Mouse (Mus musculus): ENCODE results near the gene Fam104a. TPM values are rescaled to one million over a fixed set of nuclear protein-coding genes. Genes with fewer than 3 reads are reported as not detected.

Gene Fam104a
- total and polyA plus RNA-seq, 2 experiments from 2014 or later = 30.1 to 46.3 TPM

- no peak for TF ChIP-seq CTCF (IDR thresholded peaks at IDR 0.05)
- no peak overlapping the region for H3K27ac ChIP-seq (ENCODE audit: low read depth, low read length)
- no peaks in the 10 kb centered on the region for H3K4me1 ChIP-seq (ENCODE audit: insufficient read depth, low read length)
- H3K4me3 ChIP-seq (ENCODE audit: low read depth, low read length) = no peak overlapping the region
- WGBS = 90% methylated on average over 4 of the region's 4 CpGs
- H3K9me3 ChIP-seq (ENCODE audit: low read length) = no peaks in the 10 kb centered on the region
- no peak for DNase-seq (ENCODE audit: low spot score)
- no peaks in the 10 kb centered on the region for H3K27me3 ChIP-seq (ENCODE audit: insufficient read depth, low read length)
- no peak overlapping the region for H3K9ac ChIP-seq (replicated peaks; ENCODE audit: low read length, poor library complexity, severe bottlenecking)
- H3K36me3 ChIP-seq (ENCODE audit: insufficient read depth, low read length) = peaks cover 22% of the 10 kb centered on the region
- ATAC-seq (ENCODE audit: low FRiP score) = no peak
- no peak overlapping the region for H3K4me2 ChIP-seq (ENCODE audit: low read depth, low read length, poor library complexity, severe bottlenecking)
Observed at GRCm38 (mm10) chr11:113673614-113674013, 10.3 kb downstream of the Fam104a start.

GRCm38 (mm10) chr11:113669711-113670110 lies 14.2 kb downstream of the Fam104a start:
- H3K4me2 ChIP-seq (ENCODE audit: low read depth, low read length, poor library complexity, severe bottlenecking) = no peak overlapping the region
- H3K36me3 ChIP-seq (ENCODE audit: insufficient read depth, low read length) = peaks cover 11% of the 10 kb centered on the region
- DNase-seq (ENCODE audit: low spot score) (no peak), ATAC-seq (ENCODE audit: low FRiP score) (no peak)
- H3K4me3 ChIP-seq (ENCODE audit: low read depth, low read length) = no peak overlapping the region
- WGBS = 89% methylated on average over 4 of the region's 4 CpGs
- no peaks in the 10 kb centered on the region for H3K9me3 ChIP-seq (ENCODE audit: low read length)
- no peak for TF ChIP-seq CTCF (IDR thresholded peaks at IDR 0.05)
- H3K27ac ChIP-seq (ENCODE audit: low read depth, low read length) = no peak overlapping the region
- no peaks in the 10 kb centered on the region for H3K27me3 ChIP-seq (ENCODE audit: insufficient read depth, low read length)
- no peaks in the 10 kb centered on the region for H3K4me1 ChIP-seq (ENCODE audit: insufficient read depth, low read length)
- H3K9ac ChIP-seq (replicated peaks; ENCODE audit: low read length, poor library complexity, severe bottlenecking) = no peak overlapping the region

GRCm38 (mm10) chr11:113668857-113669256 lies 15.1 kb downstream of the Fam104a start:
- H3K9me3 ChIP-seq (ENCODE audit: low read length) = no peaks in the 10 kb centered on the region
- H3K4me3 ChIP-seq (ENCODE audit: low read depth, low read length) = no peak overlapping the region
- no peak overlapping the region for H3K9ac ChIP-seq (replicated peaks; ENCODE audit: low read length, poor library complexity, severe bottlenecking)
- peaks cover 14% of the 10 kb centered on the region for H3K36me3 ChIP-seq (ENCODE audit: insufficient read depth, low read length)
- ATAC-seq (ENCODE audit: low FRiP score) (no peak), DNase-seq (ENCODE audit: low spot score) (no peak)
- no peak for TF ChIP-seq CTCF (IDR thresholded peaks at IDR 0.05)
- no peak overlapping the region for H3K27ac ChIP-seq (ENCODE audit: low read depth, low read length)
- no peaks in the 10 kb centered on the region for H3K4me1 ChIP-seq (ENCODE audit: insufficient read depth, low read length)
- 96% methylated on average over 5 of the region's 5 CpGs for WGBS
- no peak overlapping the region for H3K4me2 ChIP-seq (ENCODE audit: low read depth, low read length, poor library complexity, severe bottlenecking)
- H3K27me3 ChIP-seq (ENCODE audit: insufficient read depth, low read length) = no peaks in the 10 kb centered on the region

GRCm38 (mm10) chr11:113667704-113668103 lies 16.3 kb downstream of the Fam104a start:
- peaks cover 16% of the 10 kb centered on the region for H3K36me3 ChIP-seq (ENCODE audit: insufficient read depth, low read length)
- no peak overlapping the region for H3K9ac ChIP-seq (replicated peaks; ENCODE audit: low read length, poor library complexity, severe bottlenecking)
- ATAC-seq (ENCODE audit: low FRiP score) (no peak), DNase-seq (ENCODE audit: low spot score) (no peak)
- H3K4me2 ChIP-seq (ENCODE audit: low read depth, low read length, poor library complexity, severe bottlenecking) = no peak overlapping the region
- H3K4me1 ChIP-seq (ENCODE audit: insufficient read depth, low read length) = no peaks in the 10 kb centered on the region
- H3K27ac ChIP-seq (ENCODE audit: low read depth, low read length) = no peak overlapping the region
- no peak for TF ChIP-seq CTCF (IDR thresholded peaks at IDR 0.05)
- WGBS = 87% methylated on average over 4 of the region's 4 CpGs
- no peaks in the 10 kb centered on the region for H3K9me3 ChIP-seq (ENCODE audit: low read length)
- H3K4me3 ChIP-seq (ENCODE audit: low read depth, low read length) = no peak overlapping the region
- no peaks in the 10 kb centered on the region for H3K27me3 ChIP-seq (ENCODE audit: insufficient read depth, low read length)

- H3K27me3 ChIP-seq (ENCODE audit: insufficient read depth, low read length) = no peaks in the 10 kb centered on the region
- ATAC-seq (ENCODE audit: low FRiP score) (no peak), DNase-seq (ENCODE audit: low spot score) (no peak)
- H3K4me3 ChIP-seq (ENCODE audit: low read depth, low read length) = no peak overlapping the region
- TF ChIP-seq CTCF (IDR thresholded peaks at IDR 0.05) = no peak
- H3K9ac ChIP-seq (replicated peaks; ENCODE audit: low read length, poor library complexity, severe bottlenecking) = no peak overlapping the region
- H3K4me2 ChIP-seq (ENCODE audit: low read depth, low read length, poor library complexity, severe bottlenecking) = no peak overlapping the region
- H3K9me3 ChIP-seq (ENCODE audit: low read length) = no peaks in the 10 kb centered on the region
- H3K36me3 ChIP-seq (ENCODE audit: insufficient read depth, low read length) = peaks cover 19% of the 10 kb centered on the region
- WGBS = 72% methylated on average over 2 of the region's 2 CpGs
- no peak overlapping the region for H3K27ac ChIP-seq (ENCODE audit: low read depth, low read length)
- no peaks in the 10 kb centered on the region for H3K4me1 ChIP-seq (ENCODE audit: insufficient read depth, low read length)
Observed at GRCm38 (mm10) chr11:113667122-113667521, 16.8 kb downstream of the Fam104a start.

- Histone ChIP-seq H3K9me3 (ENCODE audit: low read length) (no peaks in the 10 kb centered on the region), H3K27ac (ENCODE audit: low read depth, low read length) (no peak overlapping the region), H3K4me2 (ENCODE audit: low read depth, low read length, poor library complexity, severe bottlenecking) (no peak overlapping the region), H3K9ac (replicated peaks; ENCODE audit: low read length, poor library complexity, severe bottlenecking) (no peak overlapping the region), H3K27me3 (ENCODE audit: insufficient read depth, low read length) (no peaks in the 10 kb centered on the region), H3K4me3 (ENCODE audit: low read depth, low read length) (no peak overlapping the region), H3K4me1 (ENCODE audit: insufficient read depth, low read length) (no peaks in the 10 kb centered on the region), H3K36me3 (ENCODE audit: insufficient read depth, low read length) (peaks cover 24% of the 10 kb centered on the region)
- ATAC-seq (ENCODE audit: low FRiP score) (no peak), DNase-seq (ENCODE audit: low spot score) (no peak)
- no peak for TF ChIP-seq CTCF (IDR thresholded peaks at IDR 0.05)
- 70% methylated on average over 10 of the region's 10 CpGs for WGBS
Observed at GRCm38 (mm10) chr11:113666648-113667047, 17.3 kb downstream of the Fam104a start.

All from midbrain, postnatal 0 days (tissue).